Mouse (Mus musculus): ENCODE measurements around the gene Fkbp8.

- TF ChIP-seq CTCF (IDR thresholded peaks at IDR 0.05; ENCODE audit: extremely low read depth, insufficient read length, insufficient replicate concordance, low read depth, low read length): no peak
- TF ChIP-seq POLR2A (IDR thresholded peaks at IDR 0.05; ENCODE audit: low read depth, low read length): no peak
These were observed 6.8 kb downstream of the Fkbp8 start for GRCm38 (mm10) chr8:70534281-70534680.

All from small intestine, adult 2 months (tissue).